Mouse (Mus musculus): ENCODE data around the gene Tlr2. TPM values are rescaled to one million over a fixed set of nuclear protein-coding genes. Genes with fewer than 3 reads are reported as not detected.

Gene Tlr2
- polyA plus RNA-seq, 1 experiment from 2014 or later: 2.8 TPM

DNA sequence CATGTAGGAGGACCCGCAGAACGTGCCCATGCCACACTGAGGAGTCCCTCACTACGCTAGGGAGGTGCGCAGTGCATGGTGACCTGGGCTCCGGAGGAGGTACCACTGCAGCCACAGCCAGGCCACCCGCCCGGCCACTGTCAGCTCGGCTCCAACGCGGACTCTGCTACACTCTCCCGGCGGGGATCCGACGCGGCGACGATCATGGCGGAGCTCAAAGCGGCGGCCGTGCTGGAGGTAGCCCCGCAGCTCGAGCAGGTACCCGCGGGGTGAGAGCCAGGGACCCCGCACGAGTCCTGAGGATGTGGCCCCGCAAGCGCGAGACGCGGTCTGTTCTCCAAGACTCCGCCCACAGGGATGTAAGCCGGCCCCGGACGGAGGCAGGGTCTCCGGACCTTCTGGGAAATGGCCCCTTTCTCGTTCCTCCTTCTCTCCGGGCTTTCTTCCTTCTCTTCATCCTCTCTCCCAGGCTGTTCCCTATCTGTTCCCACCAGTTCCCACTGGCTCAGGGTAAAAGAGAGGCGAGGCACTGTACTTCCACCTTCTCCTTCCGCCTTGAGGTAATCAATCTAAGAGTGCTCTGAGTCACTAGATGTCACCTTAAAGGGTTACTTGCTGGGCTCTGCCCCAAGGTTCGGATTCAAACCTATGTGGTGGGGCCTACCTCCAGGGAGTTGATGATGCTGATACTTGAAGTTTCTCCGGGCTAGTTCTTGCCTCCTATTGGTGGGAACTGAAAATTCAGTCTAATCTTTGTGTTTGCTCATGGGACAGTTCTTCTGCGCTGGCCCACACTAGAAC lies 51.7 kb downstream of the Tlr2 start:
- WGBS: 2% methylated on average over 44 of the region's 44 CpGs
- peak; percentile 53; the same call in 1 of the 2 replicates for ATAC-seq (ENCODE audit: insufficient number of reproducible peaks, low FRiP score)
- no peaks in the 10 kb centered on the region for H3K9me3 ChIP-seq (replicated peaks)
- H3K36me3 ChIP-seq: no peaks in the 10 kb centered on the region
- H3K4me2 ChIP-seq: peak overlapping the region; percentile 90
- H3K4me3 ChIP-seq: peak overlapping the region; percentile 71
- H3K4me1 ChIP-seq (replicated peaks): peaks cover 1% of the 10 kb centered on the region; the same call in 1 of the 2 replicates
- H3K9ac ChIP-seq: peak overlapping the region; percentile 69
- H3K27me3 ChIP-seq (replicated peaks): peaks cover 14% of the 10 kb centered on the region
- H3K27ac ChIP-seq (ENCODE audit: poor library complexity, severe bottlenecking): no peak overlapping the region

DNA sequence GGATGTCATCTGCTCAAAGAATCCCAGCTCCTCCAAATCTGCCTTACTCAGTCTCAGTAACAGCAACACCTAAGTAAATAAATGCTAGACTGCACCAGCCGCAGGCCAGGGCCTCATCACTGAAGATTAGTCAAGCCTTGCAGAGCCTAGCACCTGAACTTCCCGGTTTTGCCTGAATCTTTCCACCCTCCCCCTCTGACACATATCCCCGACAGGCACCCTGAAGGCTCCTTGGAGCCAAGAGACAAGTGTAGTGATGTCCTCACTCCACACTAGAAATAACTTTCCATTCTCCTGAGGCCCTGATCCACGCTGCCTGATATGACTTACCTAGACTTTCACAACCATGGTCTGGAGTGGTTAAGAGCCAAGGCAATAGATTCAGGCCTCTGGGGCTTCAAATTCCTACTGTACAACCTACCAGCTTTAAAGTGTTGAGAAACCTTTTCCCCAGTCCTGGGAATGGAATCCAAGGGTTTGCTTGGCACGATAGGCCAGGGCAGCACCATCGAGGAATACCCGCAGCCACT lies 53.7 kb downstream of the Tlr2 start:
- 74% methylated on average over 7 of the region's 7 CpGs for WGBS
- no peak for ATAC-seq (ENCODE audit: insufficient number of reproducible peaks, low FRiP score)

DNA sequence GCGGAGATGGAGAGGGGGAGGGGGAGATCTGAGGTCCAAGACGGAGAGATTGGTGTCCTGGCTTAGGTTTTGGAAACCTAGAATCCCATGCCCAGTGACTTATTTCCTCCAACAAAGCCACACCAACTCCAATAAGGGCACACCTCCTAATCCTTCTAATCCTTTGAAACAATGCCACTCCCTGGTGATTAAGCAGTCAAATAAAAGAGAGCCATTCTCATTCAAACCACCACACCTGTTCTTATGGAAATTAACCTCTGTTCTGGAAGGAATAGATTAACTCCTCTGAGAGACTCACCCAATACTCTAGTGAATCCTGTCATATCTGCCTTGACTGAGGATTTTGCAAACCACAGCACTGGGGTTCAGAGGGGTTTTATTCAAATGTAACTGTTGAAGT lies 54.5 kb downstream of the Tlr2 start:
- 84% methylated on average over 2 of the region's 2 CpGs for WGBS

More for the DNA sequence above, 53.7 kb downstream of the Tlr2 start:
- H3K4me2 ChIP-seq: no peak overlapping the region
- no peak overlapping the region for H3K9ac ChIP-seq
- peaks cover 14% of the 10 kb centered on the region for H3K27me3 ChIP-seq (replicated peaks)
- H3K27ac ChIP-seq (ENCODE audit: poor library complexity, severe bottlenecking): no peak overlapping the region
- H3K9me3 ChIP-seq (replicated peaks): no peaks in the 10 kb centered on the region
- H3K36me3 ChIP-seq: no peaks in the 10 kb centered on the region
- no peak overlapping the region for H3K4me3 ChIP-seq
- peaks cover 17% of the 10 kb centered on the region for H3K4me1 ChIP-seq (replicated peaks)

More for the DNA sequence above, 54.5 kb downstream of the Tlr2 start:
- Histone ChIP-seq H3K9me3 (replicated peaks) (no peaks in the 10 kb centered on the region), H3K36me3 (no peaks in the 10 kb centered on the region), H3K9ac (no peak overlapping the region), H3K27me3 (replicated peaks) (peaks cover 14% of the 10 kb centered on the region), H3K4me1 (replicated peaks) (peaks cover 17% of the 10 kb centered on the region), H3K4me2 (no peak overlapping the region), H3K27ac (ENCODE audit: poor library complexity, severe bottlenecking) (no peak overlapping the region), H3K4me3 (no peak overlapping the region)
- no peak for ATAC-seq (ENCODE audit: insufficient number of reproducible peaks, low FRiP score)

Other genes starting within 250 kb of the Tlr2 start
- 141 and 179 TPM in 2 replicates for gene Sfrp2, start 75.4 kb downstream of the Tlr2 start, polyA plus RNA-seq (2016; fragmentation: Nextera tagmentation; extraction: Ambion mirVana)
- 26.9 and 27.4 TPM in 2 replicates for gene Tmem131l, start 198.4 kb upstream of the Tlr2 start, polyA plus RNA-seq (2016; fragmentation: Nextera tagmentation; extraction: Ambion mirVana)